Mouse (Mus musculus) heart, adult 11 months (tissue): Measurements from ENCODE around the gene Zfp575.
A peak's percentile ranks its signal among the peaks of the same experiment; 100 is the strongest.

Experiments used
- DNase-seq: peaks from one replicate; pipeline ENCODE4 v3.0.0; 2022

Zfp575 gene

GRCm38 (mm10) chr7:24563191-24563836 lies 24.1 kb downstream of the Zfp575 start:
- DNase-seq = no peak

DNA sequence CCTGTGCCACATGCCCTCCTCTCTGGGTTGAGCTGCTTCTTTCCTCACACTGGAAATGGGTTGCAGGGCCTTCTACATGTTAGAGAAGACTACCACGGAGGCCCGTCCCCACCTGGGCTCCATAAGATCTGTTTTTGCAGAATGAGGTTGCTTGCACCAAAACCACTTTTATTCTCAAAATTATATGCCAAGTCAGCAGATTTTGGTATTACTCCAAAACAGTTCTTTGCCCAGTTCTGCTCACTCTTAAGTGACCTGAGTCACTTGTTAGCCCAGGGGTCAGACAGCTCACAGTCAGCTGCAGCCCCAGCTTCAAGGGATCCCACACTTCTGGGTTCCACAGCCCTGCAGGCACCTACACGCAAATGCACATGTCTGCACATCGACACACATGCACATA lies 26.0 kb downstream of the Zfp575 start:
- no peak for DNase-seq

GRCm38 (mm10) chr7:24555786-24556185 lies 31.7 kb downstream of the Zfp575 start:
- DNase-seq = no peak

- peak; percentile 92 for DNase-seq
Measured at GRCm38 (mm10) chr7:24551985-24552759, 35.3 kb downstream of the Zfp575 start.

DNA sequence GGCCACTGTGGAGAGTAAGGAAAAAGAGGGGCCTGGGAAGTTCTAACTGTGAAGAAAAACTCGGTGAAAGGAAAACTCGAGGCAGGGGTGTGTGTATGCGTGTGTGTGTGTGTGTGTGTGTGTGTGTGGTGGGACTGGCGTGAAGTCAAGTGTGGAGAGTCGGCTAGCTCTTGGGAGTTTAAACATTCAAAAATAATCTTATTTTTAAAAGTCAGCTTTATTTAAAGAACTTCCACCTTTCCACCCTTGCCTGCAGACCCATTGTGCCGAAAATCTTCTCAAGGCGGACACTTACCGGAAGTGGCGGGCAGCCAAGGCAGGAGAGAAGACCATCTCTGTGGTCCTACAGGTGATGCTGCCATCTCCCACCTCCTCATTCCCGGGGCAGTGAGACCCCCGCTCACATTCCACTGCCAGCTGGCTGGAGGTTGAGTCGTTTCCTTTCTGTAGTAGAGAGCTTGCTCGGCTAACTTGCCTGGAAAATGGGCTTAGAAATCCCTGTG lies 39.9 kb downstream of the Zfp575 start:
- DNase-seq = no peak

DNA sequence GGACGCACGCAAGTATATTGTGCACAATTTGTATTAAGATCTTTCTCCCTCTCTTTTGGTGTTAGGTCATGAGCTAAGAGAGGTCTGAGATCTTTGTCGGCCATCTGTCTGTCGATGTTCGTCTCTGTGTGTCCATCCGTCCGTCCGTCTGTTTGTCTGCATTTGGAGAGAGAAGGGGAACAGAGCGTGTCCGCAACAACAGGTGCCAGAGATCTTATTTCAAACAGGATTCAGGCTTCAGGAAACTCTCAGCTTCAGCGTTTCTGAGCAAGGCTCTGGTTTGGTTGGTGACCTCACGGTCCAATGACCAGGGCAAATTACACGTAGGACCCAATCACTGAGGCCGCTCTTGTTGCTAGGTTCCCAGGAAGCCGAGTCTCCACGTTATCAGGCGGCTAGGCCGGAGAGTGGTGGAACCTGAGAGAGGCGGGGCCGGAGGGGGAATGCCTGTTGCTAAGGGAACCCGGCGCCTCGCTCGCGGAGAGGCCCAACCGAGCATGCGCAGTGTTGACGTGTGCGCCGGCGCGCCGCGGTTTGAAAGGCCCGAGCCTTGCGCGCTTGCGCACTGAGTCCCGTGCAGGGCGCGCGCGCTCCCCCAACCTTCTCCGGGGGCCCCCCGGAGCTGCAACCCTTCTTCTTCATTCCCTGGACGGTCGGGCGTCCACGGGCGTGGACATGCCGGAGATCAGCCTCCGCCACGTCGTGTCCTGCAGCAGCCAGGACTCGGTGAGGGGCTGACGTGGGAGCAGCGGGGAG lies 40.6 kb downstream of the Zfp575 start:
- peak; percentile 100 for DNase-seq

DNA sequence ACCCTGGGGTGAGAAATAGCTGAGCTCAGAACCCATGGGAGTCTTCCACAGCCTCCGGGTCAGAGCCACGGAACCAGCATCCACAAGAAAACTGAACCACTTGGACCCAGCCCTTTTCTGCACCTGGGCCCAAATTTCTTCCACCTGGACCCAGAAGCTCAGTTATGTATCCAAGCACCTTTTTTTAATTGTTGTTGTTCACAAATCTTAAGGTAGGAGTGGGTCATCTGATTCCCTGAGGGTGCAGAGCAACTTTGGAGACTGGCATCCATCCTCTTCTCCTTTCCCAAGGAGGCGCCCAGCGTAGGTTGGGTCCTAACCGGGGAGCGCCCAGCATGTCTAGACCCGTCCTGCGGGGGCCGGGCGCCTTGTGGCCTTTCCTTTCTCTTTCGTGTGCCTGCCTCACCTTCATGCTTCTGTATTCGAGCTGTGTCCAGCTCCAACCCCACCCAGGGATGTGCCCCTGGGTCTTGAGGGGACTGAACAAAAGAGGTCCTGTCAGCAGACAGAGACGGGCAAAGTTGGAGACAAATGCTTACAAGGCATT lies 41.3 kb downstream of the Zfp575 start, which contains the start of the genes Pinlyp and Xrcc1:
TSS of gene Pinlyp (minus strand) at position 51 of the 547 bp plus-strand sequence.
TSS of gene Xrcc1 (plus strand) at position 222 of the 547 bp plus-strand sequence.
- DNase-seq = peak; percentile 92

GRCm38 (mm10) chr7:24544506-24544905 lies 42.9 kb downstream of the Zfp575 start:
- DNase-seq = no peak

DNA sequence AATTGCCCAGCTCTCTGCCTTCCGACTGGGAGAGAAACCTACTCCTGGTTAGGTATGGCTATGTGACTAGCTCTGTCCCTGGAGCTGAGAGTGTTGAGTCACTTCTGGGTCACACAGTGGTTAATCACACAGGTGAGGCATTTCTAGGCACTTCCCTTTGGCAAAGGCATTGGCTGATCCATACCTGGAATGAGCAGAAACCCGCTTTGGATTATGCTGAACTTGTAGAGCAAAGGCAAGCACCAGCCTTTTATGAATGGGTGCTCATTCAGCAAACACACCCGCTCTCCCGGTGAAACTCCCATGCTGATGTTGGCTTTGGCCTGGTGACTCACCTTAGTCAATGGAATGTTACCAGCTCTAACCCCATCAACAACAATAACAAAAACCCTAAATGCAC lies 47.8 kb downstream of the Zfp575 start:
- no peak for DNase-seq

GRCm38 (mm10) chr7:24538701-24539100 lies 48.7 kb downstream of the Zfp575 start:
- no peak for DNase-seq

DNA sequence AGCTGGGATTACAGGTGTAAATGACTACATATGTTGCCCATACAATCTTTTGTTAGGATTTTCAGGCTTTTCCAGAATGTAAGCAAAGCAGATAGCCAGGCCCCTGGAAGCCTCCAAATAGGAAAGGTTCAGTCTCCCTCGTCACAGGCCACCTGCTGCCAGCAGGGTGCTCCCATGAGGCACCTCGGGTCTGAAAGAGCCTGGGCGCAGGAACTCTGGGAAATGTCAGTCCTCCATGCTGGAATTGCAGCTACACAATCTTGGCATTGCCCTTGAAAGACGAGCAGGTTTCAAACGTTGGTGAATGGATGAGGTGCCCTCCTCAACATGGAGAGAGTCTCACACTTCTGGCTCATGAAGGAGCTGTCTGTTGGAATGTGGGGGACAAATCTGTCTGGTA lies 49.3 kb downstream of the Zfp575 start:
- DNase-seq = no peak

DNA sequence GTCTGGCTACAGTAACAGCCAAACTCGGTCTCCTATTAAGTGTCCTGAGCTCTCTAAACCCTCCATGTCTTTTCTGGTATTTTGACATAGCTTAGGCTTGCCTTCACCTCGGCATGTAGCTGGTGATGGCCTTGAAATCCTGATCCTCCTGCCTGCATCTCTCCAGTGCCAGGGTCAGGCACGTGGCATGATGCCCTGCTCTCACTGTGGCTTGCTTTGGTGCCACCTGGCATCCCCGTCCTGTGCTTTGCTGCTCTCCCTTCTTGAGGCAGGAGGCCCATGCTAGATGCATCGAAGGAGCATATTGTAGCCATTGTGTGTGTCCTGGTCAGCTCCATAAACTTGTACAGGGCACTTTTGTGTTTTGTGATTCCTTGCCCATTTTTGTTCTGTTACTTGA lies 49.9 kb downstream of the Zfp575 start:
- DNase-seq = no peak

DNA sequence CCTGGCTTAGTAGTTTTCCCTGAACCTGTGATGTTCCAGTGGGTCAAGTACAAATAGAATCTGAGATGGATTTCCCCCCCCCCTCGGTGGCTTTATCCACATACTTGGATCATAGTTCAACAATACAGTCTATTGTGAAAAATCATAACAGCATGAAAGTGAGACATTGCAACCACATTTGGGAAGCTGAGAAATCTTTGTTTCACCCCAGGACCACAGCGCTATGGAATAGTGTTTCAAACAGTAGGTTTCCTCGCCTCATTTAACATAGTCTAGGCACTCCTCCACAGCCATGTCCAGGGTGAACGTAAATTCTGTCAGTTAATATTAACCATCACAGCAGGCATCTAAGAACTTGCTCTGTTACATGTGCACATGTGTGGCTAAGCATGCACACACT lies 50.4 kb downstream of the Zfp575 start:
- DNase-seq = no peak

- no peak for DNase-seq
Measured at GRCm38 (mm10) chr7:24534301-24534700, 53.1 kb downstream of the Zfp575 start.
